Mouse (Mus musculus) bone marrow, adult 2 months (tissue): ENCODE results near the gene Ivns1abp.

Experiments used
- CTCF ChIP-seq: fragments of 200-500 bp; IDR thresholded peaks from 2 replicates; pipeline ENCODE4 v1.5.1; 2011; ENCODE audit warnings: low read length, control low read depth; ENCODE audit not compliant: control insufficient read depth, insufficient read depth
- POLR2A ChIP-seq: fragments of 200-500 bp; IDR thresholded peaks from 2 replicates; pipeline ENCODE4 v1.6.1; 2011; ENCODE audit warnings: low read depth, mild to moderate bottlenecking, control low read depth, low read length, borderline replicate concordance; ENCODE audit not compliant: control insufficient read depth

DNA sequence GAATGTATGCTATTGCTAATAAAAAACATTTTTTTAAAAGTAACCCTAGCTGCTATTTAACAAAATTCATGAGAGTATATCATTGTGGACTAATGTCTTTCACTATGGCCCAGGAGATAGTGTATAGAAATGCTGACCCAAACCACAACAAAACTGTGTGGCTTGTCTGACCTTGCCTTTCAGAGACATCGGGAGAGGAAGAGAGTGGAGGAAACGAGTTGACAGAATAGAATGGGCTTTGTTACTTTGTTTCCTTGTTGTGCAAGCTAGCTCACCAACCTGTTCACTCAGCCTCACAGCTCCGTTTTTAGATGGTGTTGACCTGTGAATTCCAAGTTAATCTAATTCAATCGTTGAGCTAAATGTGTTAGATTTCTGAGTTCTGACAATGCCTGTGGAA, 23.9 kb upstream of the Ivns1abp start:
- no peak for TF ChIP-seq CTCF
- no peak for TF ChIP-seq POLR2A
